Mouse (Mus musculus): Measurements from ENCODE around the gene Pcdh19.

- TF ChIP-seq EP300 (IDR thresholded peaks at IDR 0.05; ENCODE audit: low read depth) (no peak), CTCF (IDR thresholded peaks at IDR 0.05; ENCODE audit: low read depth) (no peak)
Observed at GRCm38 (mm10) chrX:133655196-133655595, 33.6 kb downstream of the Pcdh19 start.

All from liver, postnatal 0 days (tissue).